Mouse (Mus musculus): Measurements from ENCODE around the gene Asic4. TPM values are rescaled to one million over a fixed set of nuclear protein-coding genes. Genes with fewer than 3 reads are reported as not detected.

Gene Asic4
- total RNA-seq, 1 experiment from 2014 or later: not detected

DNA sequence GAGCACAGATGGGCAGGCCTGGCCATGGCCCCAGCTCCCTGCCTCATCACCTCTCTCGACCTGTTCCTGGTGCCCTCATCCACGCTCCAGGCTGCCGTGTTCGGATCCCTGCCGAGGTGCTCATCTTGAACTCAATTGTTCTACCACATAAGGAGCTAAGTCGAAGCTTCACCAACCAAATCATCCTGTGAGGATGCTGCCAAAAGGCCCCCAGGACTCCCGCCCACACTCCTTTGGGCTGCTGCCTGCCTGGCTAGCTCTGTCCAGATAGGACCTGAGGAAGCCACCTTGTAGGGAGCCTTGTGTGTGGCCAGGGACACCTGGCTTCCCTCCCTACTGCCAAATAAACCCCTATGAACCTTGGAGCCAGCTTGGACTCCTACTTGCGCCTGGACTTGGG is 7.4 kb upstream of the Asic4 start:
- ATAC-seq (replicated peaks; ENCODE audit: low read depth, poor library complexity, severe bottlenecking): no peak

- no peak for ATAC-seq (replicated peaks; ENCODE audit: low read depth, poor library complexity, severe bottlenecking)
These were observed 6.8 kb upstream of the Asic4 start for GRCm38 (mm10) chr1:75443247-75444024.

DNA sequence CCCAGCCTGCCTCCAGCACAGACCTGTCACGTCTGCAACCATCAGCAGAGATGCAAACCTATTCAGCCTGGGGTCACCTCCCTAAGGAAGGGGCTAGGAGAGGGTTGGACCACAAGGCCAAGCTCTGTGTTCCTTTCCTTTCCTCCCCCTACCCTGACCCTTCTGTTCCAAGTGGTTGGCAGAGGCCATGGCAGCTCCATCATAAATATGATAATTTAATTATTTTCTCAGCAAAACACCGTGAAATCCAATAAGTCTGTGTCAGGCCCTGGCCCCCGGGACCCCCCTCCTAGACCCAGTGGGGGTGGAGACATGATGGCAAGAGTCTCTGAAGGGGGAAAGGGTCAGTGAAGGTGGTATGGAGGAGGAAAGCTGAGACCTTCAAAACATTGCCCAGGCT is 6.0 kb upstream of the Asic4 start:
- ATAC-seq (replicated peaks; ENCODE audit: low read depth, poor library complexity, severe bottlenecking): no peak

DNA sequence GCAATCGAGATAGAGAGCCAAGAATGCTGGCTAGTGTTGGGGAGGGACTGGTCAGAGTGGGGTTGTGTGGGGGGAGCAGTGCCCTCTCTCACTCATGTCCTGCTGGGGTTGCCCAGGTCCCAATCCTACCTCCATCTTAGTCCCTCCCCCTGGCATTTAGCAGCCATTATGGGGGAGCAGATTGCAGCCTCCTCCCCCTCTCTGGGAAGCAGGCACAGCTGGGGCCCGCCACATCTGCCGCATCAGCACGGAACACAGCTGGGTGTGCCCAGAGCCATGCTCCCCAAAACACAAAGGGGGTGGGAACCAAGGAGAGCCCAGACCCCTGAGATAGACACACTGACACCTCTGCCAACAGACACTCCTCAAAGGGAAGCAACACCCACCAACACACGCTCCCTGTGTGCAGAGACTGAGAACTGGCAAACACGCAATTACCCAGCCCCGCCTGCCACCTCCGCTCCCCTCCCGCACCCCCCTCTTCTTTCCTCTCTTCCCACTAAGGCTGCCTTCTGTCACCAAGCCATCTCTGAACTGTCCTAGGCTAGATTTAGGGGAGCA is 5.0 kb upstream of the Asic4 start:
- ATAC-seq (replicated peaks; ENCODE audit: low read depth, poor library complexity, severe bottlenecking): no peak

DNA sequence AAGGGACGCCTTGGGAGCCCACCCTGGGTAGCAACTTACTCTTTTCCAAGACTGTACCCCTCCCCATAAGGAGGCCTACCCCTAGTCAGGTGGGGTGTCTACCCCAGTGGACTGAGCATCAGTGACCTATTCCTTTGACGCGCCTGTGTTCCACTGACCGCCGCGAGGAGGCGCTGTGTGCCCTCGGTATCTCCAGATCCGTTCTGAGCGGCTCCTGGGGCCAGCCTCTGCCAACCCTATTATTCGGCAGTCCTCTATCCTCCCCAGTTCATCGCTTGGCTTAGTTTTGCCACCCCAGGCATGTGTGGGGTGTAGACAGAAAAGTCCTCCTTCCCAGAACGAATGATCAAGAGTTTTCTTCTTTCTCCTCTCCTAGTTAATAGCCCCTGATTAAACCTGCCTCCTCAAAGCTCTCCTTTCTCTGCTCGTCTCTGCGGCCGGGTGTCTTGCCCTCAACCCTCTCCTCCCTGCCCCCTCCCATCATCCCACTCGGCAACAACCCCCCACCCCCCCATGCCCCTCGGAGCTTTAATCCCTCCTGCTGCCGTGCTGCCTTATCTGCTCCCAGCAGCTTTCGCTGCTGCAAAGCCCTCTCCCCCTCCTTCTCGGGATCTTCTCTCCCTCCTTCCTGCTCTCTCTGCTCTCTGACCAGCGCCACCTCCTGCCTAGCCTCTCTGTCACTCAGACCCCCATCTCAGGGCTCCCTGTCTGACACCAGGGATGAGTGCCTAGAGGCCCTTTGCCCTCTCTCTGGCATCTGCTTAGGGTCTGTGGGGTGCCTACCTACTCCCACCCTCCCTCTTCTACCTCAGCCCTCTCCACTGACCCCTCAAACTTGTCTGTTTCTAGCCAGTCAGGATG is 4.3 kb upstream of the Asic4 start:
- ATAC-seq (replicated peaks; ENCODE audit: low read depth, poor library complexity, severe bottlenecking): peak; percentile 53

DNA sequence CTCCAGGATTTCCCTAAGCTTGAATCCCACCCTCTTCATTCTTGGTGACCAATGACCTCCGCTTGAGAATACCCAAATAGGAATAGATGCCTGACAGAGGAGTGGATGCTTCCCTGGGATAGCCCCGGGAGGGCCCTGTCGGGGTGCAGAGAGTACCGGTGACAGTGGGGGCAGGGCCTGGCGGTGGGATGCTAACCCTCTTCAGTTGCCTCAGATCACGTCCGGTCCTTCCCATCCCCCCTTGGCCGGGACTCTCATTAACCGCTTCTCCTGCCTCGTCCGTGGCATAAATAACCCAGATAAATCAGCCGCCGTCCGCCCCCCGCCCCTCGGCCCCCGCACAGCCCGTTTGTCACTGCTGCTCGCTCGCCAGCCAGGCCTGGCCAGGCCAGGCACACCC is 3.6 kb upstream of the Asic4 start:
- no peak for ATAC-seq (replicated peaks; ENCODE audit: low read depth, poor library complexity, severe bottlenecking)

- no peak for ATAC-seq (replicated peaks; ENCODE audit: low read depth, poor library complexity, severe bottlenecking)
These were observed 2.8 kb upstream of the Asic4 start for GRCm38 (mm10) chr1:75447265-75448051.

GRCm38 (mm10) chr1:75448052-75448431 is 2.2 kb upstream of the Asic4 start:
- no peak for ATAC-seq (replicated peaks; ENCODE audit: low read depth, poor library complexity, severe bottlenecking)

DNA sequence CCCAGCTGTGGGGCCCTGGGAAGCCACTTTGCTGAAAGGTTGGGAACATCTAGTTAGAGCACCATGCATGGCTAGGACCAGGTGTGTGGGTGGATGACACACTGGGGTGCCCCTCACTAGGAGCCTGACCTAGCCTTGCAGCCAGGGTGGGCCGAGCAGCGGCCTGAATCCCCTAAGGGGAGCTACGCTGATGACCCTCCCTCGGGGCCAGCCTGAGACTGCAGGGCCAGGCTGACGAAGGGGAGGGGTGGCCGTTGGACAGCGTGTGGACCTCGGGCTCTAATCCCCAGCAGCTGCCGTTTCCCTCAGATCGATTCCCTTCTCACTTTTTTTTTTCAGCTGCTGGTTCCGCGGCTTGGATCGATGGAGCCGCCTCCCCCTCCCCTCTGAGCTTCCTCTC is 1.3 kb upstream of the Asic4 start:
- ATAC-seq (replicated peaks; ENCODE audit: low read depth, poor library complexity, severe bottlenecking): no peak

- ATAC-seq (replicated peaks; ENCODE audit: low read depth, poor library complexity, severe bottlenecking): peak; percentile 22; the same call in 1 of the 2 replicates
These were observed 680 bp upstream of the Asic4 start for GRCm38 (mm10) chr1:75449377-75450135.

DNA sequence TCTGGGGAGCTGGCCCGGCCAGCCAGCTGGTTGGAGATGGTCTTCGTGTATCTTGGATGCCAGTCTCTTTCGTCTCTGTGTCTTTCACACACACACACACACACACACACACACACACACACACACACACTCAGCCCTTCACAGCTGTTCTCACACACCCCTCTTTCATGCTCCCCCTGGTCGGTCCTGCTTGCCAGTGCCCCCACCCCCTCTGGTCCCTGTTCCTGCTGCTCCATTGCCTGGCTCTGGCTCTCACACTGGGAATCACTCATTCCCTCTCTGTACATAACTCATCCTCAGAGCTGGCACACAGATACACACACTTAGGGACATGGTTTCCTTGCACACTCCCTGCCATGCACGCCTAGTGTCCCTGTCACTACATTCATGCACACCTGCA is 1.7 kb downstream of the Asic4 start:
- no peak for ATAC-seq (replicated peaks; ENCODE audit: low read depth, poor library complexity, severe bottlenecking)

GRCm38 (mm10) chr1:75455433-75455832 is 5.2 kb downstream of the Asic4 start:
- ATAC-seq (replicated peaks; ENCODE audit: low read depth, poor library complexity, severe bottlenecking): no peak

GRCm38 (mm10) chr1:75455948-75456347 is 5.7 kb downstream of the Asic4 start:
- ATAC-seq (replicated peaks; ENCODE audit: low read depth, poor library complexity, severe bottlenecking): no peak

DNA sequence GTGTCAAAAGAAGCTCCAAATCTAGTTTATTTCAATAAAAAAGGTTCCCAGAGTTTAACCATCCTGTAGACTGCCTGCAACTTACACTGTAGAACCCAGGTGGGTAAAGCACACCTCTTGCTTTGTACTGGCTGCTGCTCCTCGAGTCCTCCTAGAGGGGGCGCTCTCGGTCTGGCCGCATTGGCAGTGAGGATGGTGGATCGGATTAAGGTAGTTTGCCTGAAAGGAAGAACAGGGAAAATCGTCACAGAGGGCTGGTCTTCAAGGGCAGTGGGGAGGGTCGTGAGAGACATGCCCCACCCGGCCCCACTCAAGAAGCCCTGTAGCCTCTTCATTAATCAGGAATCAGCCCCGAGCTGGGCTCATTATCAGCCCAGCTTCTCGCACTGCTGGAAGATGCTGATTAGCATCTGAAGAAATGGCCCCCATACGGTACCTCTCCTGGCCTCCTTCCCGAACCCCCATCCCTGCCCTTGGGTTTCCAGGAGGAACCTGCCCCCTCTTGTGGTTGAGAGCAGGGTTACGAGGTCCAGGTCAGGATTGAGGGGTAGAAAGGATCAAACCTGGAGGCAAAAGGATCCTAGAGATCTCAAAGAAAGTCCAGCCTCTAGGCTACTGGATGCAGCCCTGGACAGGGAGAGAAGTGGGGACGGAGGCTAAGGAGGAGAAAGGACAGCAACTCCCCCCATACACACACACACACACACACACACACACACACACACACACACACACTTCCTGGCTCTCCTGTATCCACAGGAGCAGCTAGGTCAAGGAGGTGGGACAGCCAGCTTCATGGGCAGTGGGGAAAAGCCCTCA is 6.7 kb downstream of the Asic4 start:
- no peak for ATAC-seq (replicated peaks; ENCODE audit: low read depth, poor library complexity, severe bottlenecking)

GRCm38 (mm10) chr1:75457710-75458024 is 7.4 kb downstream of the Asic4 start:
- no peak for ATAC-seq (replicated peaks; ENCODE audit: low read depth, poor library complexity, severe bottlenecking)

DNA sequence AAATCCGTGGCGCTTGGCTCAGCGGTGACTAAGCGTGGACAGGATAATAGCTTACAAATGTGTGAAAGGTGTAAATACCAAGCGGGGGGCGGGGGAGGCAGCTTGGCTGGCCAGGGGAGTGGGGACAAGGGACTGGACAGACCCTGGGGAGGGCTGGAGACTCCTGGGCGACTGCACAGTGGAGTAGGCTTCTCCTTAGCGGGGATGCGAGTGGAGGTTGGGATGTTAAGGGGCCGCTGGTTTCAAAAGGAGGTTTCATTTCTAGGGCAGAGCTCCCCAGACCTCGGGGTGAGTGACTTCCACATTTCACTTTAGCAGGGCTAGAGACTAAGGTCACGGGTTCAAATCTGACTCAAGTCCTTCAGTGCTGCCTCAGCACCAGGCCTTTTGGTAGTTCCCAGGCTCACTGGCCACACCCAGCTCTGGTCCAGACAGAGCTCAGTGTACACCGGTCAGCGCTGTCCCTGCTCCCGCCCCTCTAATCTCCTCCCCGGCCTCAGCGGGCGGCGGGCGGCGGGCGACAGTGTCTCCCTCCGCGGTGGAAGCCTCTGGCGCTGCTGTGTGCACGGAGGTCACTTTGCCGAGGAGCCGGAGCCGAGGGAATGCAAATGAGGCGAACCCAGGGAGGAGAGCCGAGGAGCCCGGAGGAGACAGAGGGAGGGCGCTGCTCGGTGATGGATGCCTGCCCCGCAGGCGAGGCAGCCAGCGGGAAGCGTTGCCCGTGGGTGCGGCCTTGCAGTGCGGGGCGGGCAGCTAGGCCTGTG is 8.0 kb downstream of the Asic4 start:
- peak; percentile 27 for ATAC-seq (replicated peaks; ENCODE audit: low read depth, poor library complexity, severe bottlenecking)

DNA sequence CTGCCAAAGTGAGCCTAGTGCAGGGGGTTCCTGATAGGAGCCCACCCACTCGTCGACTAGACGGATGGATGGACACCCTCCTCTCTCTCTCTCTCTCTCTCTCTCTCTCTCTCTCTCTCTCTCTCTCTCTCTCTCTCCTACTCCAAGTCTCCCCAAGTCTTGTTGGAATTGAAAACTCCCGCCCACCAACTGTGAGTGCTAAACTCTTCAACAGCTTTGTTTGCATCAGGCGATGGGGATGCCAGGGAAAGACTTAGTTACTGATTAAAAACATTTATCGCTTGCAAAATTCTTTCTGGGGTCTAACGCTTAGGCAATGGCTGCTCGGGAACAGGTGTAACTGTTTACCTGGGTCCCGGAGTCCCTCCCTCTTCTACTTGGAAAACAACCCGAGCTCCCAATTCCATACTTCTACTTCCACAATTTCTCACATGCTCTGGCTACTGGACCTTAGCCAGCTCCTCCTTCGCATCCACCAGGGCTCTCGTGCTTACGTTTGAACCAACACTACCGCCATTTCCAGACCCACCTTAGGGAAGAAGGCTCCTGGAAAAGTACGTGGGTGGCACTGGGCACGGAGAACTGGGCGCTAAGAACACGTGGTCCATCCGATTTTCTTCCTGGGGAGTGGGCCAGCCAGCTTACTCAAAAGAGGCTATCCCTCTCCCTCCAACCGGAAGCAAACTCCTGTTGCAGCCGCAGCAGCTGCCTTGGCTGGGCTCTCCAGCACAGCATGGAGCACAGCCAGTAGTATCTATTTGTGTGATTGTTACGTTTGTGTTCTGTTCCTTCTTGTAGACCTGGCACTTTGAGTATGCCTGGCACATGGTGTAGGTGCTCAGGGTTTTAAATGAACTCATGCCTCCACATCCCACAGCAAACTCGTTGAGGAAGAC is 8.8 kb downstream of the Asic4 start:
- ATAC-seq (replicated peaks; ENCODE audit: low read depth, poor library complexity, severe bottlenecking): no peak

Measured in common myeloid progenitor, adult 5-6 weeks (primary cell).